ENCODE assay signal across 17 mouse cellular contexts in genomic region chr5:34430776-34431175, GRCm38 (mm10).
DNase-seq lines count a peak whose midpoint lies in the region.
"Had no signal": no experiment of that assay in that cellular context is flagged by ENCODE, and none has a peak within 500 bp of the region (broad histone marks: within the 10 kb centered on the region; RNA-seq: fewer than 3 reads in every experiment).

No protein-coding gene starts in this region.

- DNase-seq in cerebellum, adult 18-20 months: peak; percentile 28 to 41
- no peak for DNase-seq in cerebellum, adult 9-10 months
- DNase-seq in 416B (ENCODE audit: low read depth): peak; percentile 28
- peak; percentile 16 for DNase-seq in Muller cell, postnatal 12 days (ENCODE audit: inconsistent ontology term)
- peak; percentile 75 for DNase-seq in brain, adult 2 months (ENCODE audit: low read depth, low spot score)
- DNase-seq in ovary, postnatal 36 days (ENCODE audit: low spot score): no peak
- no peak for DNase-seq in heart, postnatal 4 days
- DNase-seq in embryo, embryonic 10 days (ENCODE audit: low spot score): no peak
- DNase-seq: adrenal gland, adult 8-10 months; adrenal gland, postnatal 36 days; cerebellum, adult 11-12 months; cerebellum, postnatal 14 days; gastrocnemius, adult 2 months; gastrocnemius, postnatal 25 days; heart, adult 11 months; heart, postnatal 36 days; kidney, adult 2 months had no signal

Comparison
In these comparisons a context has a peak if more than half of its experiments do, and no peak if none do; other contexts are left out.
1. DNase-seq: peak in cerebellum, adult 18-20 months (2 of 2), 416B (single experiment), Muller cell, postnatal 12 days (single experiment) and brain, adult 2 months (single experiment); none in cerebellum, adult 9-10 months (single experiment), ovary, postnatal 36 days (single experiment), heart, postnatal 4 days (single experiment) and embryo, embryonic 10 days (single experiment).